Mouse (Mus musculus) neural tube, embryonic 15.5 days (tissue): ENCODE data around the gene Rrp9. TPM values are rescaled to one million over a fixed set of nuclear protein-coding genes. Genes with fewer than 3 reads are reported as not detected.

ENCODE experiments used
- ATAC-seq: fragments of 200-750 bp; cut with Nextera tagmentation; 2 replicates; pipeline ENCODE4 v1.8.0; 2017; ENCODE audit warnings: mild to moderate bottlenecking, moderate TSS enrichment, moderate library complexity; ENCODE audit not compliant: low FRiP score
- H3K27ac ChIP-seq: fragments of 300-500 bp; sonication (generic); replicated peaks from 2 replicates; pipeline ENCODE4 v1.5.1; 2015; ENCODE audit warnings: mild to moderate bottlenecking, inconsistent platforms
- H3K27me3 ChIP-seq: fragments of 300-500 bp; sonication (generic); replicated peaks from 2 replicates; pipeline ENCODE4 v1.6.1; 2015; ENCODE audit warnings: inconsistent platforms
- H3K36me3 ChIP-seq: fragments of 300-500 bp; sonication (generic); 2 replicates; pipeline ENCODE4 v1.6.1; 2015; ENCODE audit warnings: inconsistent platforms
- H3K4me1 ChIP-seq: fragments of 300-500 bp; sonication (generic); 2 replicates; pipeline ENCODE4 v1.6.1; 2015; ENCODE audit warnings: inconsistent platforms
- H3K4me2 ChIP-seq: fragments of 300-500 bp; sonication (generic); 2 replicates; pipeline ENCODE4 v1.6.1; 2015; ENCODE audit warnings: inconsistent platforms, mild to moderate bottlenecking, moderate library complexity
- H3K4me3 ChIP-seq: fragments of 300-500 bp; sonication (generic); replicated peaks from 2 replicates; pipeline ENCODE4 v1.5.1; 2015; ENCODE audit warnings: mild to moderate bottlenecking, inconsistent platforms
- H3K9ac ChIP-seq: fragments of 300-500 bp; sonication (generic); replicated peaks from 2 replicates; pipeline ENCODE4 v1.6.1; 2015; ENCODE audit warnings: mild to moderate bottlenecking, inconsistent platforms
- H3K9me3 ChIP-seq: fragments of 300-500 bp; sonication (generic); replicated peaks from 2 replicates; pipeline ENCODE4 v1.6.1; 2016; ENCODE audit warnings: inconsistent platforms
- WGBS: fragments of 180-500 bp; shearing (Covaris S2); methylation state at CpG from one replicate; pipeline ENCODE4 v1.1.7; 2015; ENCODE audit warnings: mixed read lengths; 5-methylcytosine and 5-hydroxymethylcytosine counted together
- polyA plus RNA-seq: library from polyadenylated mRNA; unstranded; fragments of >200 nt; fragmentation: Nextera tagmentation; extraction: Ambion mirVana; gene quantifications from 2 replicates; pipeline ENCODE4 v1.2.1, GENCODE M21; 2015

The Rrp9 gene
- polyA plus RNA-seq, 1 experiment from 2014 or later: 46.4 TPM

DNA sequence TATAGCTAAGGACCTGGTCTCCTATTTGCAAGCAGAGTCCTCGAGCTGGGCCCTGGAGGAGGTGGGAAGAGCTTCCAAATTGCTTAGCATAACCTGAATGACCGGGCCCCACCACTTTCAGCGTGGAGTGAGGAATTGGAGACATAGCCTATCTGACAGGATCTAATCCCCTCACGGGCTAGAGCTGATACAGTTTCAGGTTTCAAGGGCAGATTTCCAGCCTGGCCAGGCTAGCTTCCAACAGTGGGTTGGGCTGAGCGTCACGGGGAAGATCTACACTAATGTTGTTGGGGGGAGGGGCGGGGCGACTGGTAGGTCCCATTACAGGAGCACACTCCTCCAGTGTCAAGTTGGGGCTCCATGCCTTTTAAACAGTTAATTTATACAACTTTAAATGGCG, 25.1 kb upstream of the Rrp9 start:
- H3K36me3 ChIP-seq: no peaks in the 10 kb centered on the region
- no peak overlapping the region for H3K27ac ChIP-seq
- 19% methylated on average over 9 of the region's 9 CpGs for WGBS
- ATAC-seq: no peak
- no peaks in the 10 kb centered on the region for H3K9me3 ChIP-seq
- H3K4me3 ChIP-seq: no peak overlapping the region
- H3K4me1 ChIP-seq: peaks cover 80% of the 10 kb centered on the region
- H3K27me3 ChIP-seq: no peaks in the 10 kb centered on the region
- H3K9ac ChIP-seq: no peak overlapping the region
- no peak overlapping the region for H3K4me2 ChIP-seq

DNA sequence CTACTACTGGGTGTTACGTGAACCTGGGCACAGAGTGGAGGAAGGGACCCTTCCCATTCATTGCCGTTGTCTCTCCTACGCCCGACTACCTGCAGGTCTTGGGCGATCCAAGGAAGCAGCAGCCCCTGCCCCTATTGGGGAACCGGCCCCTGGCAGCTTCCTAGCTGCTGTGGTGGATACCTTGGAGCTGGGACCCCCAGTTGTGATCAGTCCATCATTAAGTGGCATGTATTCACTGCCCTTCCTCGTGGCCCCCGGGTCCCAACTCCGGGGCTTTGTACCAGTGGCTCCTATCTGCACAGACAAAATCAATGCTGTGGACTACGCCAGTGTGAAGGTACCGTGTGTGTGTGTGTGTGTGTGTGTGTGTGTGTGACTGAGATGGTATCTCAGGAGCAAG, 24.5 kb upstream of the Rrp9 start:
- Histone ChIP-seq H3K27me3 (no peaks in the 10 kb centered on the region), H3K4me2 (no peak overlapping the region), H3K36me3 (no peaks in the 10 kb centered on the region), H3K4me3 (no peak overlapping the region), H3K4me1 (peaks cover 80% of the 10 kb centered on the region), H3K9me3 (no peaks in the 10 kb centered on the region), H3K9ac (no peak overlapping the region), H3K27ac (no peak overlapping the region)
- no peak for ATAC-seq
- WGBS: 74% methylated on average over 11 of the region's 11 CpGs

DNA sequence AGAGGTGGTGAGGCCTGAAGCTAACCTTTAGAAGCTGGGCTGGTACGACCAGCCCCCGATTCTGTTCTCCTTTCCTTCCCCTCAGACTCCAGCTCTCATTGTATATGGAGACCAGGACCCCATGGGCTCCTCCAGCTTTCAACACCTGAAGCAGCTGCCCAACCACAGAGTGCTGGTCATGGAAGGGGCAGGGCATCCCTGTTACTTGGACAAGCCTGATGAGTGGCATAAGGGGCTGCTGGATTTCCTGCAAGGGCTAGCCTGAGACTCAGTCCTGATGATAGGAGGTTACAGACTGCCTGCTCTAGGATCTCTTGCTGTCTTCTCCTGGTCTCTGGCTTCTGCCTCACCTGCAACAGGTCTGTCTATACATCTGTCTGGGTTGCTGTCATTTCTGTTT, 23.9 kb upstream of the Rrp9 start:
- no peaks in the 10 kb centered on the region for H3K36me3 ChIP-seq
- no peak for ATAC-seq
- no peaks in the 10 kb centered on the region for H3K27me3 ChIP-seq
- WGBS: 63% methylated on average over 2 of the region's 2 CpGs
- peaks cover 80% of the 10 kb centered on the region for H3K4me1 ChIP-seq
- H3K9ac ChIP-seq: no peak overlapping the region
- H3K4me3 ChIP-seq: no peak overlapping the region
- no peak overlapping the region for H3K4me2 ChIP-seq
- H3K27ac ChIP-seq: no peak overlapping the region; the same call in 1 of the 2 replicates
- no peaks in the 10 kb centered on the region for H3K9me3 ChIP-seq

DNA sequence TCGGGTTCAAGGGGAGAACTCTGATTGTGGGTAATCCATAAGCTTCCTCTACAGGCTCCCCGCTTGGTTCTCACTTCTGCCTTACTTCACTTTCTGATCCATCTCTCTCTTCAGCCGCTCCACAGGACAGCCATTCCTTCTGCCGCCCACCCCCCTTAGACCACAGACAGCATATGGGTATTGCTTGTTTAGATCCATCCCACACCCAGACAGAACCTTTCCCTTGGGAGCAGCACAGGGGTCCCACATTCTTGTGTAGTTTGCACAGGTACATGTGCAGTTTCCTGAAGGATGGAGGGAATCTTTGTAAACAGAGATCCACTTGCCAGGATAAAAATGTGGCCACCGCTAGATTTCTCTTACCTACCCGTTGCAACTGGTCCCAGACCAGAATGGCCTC, 23.4 kb upstream of the Rrp9 start:
- Histone ChIP-seq H3K36me3 (no peaks in the 10 kb centered on the region), H3K9ac (no peak overlapping the region), H3K27me3 (no peaks in the 10 kb centered on the region), H3K4me3 (peak overlapping the region; percentile 64; the same call in 1 of the 2 replicates), H3K4me1 (peaks cover 81% of the 10 kb centered on the region), H3K9me3 (no peaks in the 10 kb centered on the region), H3K27ac (peak overlapping the region; percentile 90), H3K4me2 (peak overlapping the region; percentile 87)
- 23% methylated on average over 6 of the region's 6 CpGs for WGBS
- no peak for ATAC-seq

DNA sequence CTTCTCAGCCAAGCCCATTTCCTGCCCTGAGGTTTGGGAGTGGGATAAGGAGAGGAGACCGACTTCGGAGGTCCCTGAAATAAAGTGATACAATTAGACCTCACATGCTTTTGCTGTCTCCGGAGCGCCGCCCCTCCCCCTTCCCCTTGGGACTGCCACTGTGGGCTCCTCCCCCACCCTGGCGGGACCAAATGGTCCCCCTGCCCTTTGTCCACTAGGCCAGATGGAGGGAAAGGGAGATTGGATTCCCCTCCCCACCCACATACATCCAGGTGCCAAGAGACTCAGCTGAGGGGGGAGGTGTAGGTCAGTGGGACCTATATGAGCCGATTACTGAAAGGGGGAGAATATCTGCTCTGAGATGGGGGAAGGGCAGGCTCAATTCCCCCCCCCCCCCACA, 22.9 kb upstream of the Rrp9 start:
- H3K27me3 ChIP-seq: no peaks in the 10 kb centered on the region
- 0 out of 2 replicates have a peak, but pooled peaks have one; percentile 2 for ATAC-seq
- H3K4me3 ChIP-seq: peak overlapping the region; percentile 64
- 0% methylated on average over 7 of the region's 7 CpGs for WGBS
- H3K9ac ChIP-seq: peak overlapping the region; percentile 73
- H3K27ac ChIP-seq: peak overlapping the region; percentile 90
- H3K36me3 ChIP-seq: no peaks in the 10 kb centered on the region
- peak overlapping the region; percentile 87 for H3K4me2 ChIP-seq
- peaks cover 81% of the 10 kb centered on the region for H3K4me1 ChIP-seq
- no peaks in the 10 kb centered on the region for H3K9me3 ChIP-seq

- H3K4me3 ChIP-seq: peak within 1 kb of the TSS; percentile 64
- 0% methylated on average over 44 of the region's 74 CpGs for WGBS
- peak within 1 kb of the TSS; percentile 73 for H3K9ac ChIP-seq
- H3K27ac ChIP-seq: peak within 1 kb of the TSS; percentile 90
- no peaks in the 10 kb centered on the region for H3K36me3 ChIP-seq
- no peaks in the 10 kb centered on the region for H3K9me3 ChIP-seq
- H3K27me3 ChIP-seq: no peaks in the 10 kb centered on the region
- peak within 1 kb of the TSS; percentile 87 for H3K4me2 ChIP-seq
- peaks cover 81% of the 10 kb centered on the region for H3K4me1 ChIP-seq
- peak; percentile 64 for ATAC-seq
Observed at GRCm38 (mm10) chr9:106453271-106454070, 22.3 kb upstream of the Rrp9 start, which contains the start of gene Pcbp4. Gene Pcbp4 (plus strand): TSS chr9:106453291.

GRCm38 (mm10) chr9:106454071-106454761, 21.5 kb upstream of the Rrp9 start:
- Histone ChIP-seq H3K4me1 (peaks cover 81% of the 10 kb centered on the region), H3K4me3 (peak overlapping the region; percentile 64), H3K4me2 (peak overlapping the region; percentile 87), H3K36me3 (no peaks in the 10 kb centered on the region), H3K27me3 (no peaks in the 10 kb centered on the region), H3K9ac (peak overlapping the region; percentile 73), H3K9me3 (no peaks in the 10 kb centered on the region), H3K27ac (peak overlapping the region; percentile 90)
- WGBS: 1% methylated on average over 19 of the region's 20 CpGs
- ATAC-seq: peak; percentile 35

GRCm38 (mm10) chr9:106454888-106455681, 20.7 kb upstream of the Rrp9 start:
- H3K4me3 ChIP-seq: peak overlapping the region; percentile 64
- peak; percentile 63 for ATAC-seq
- 6% methylated on average over 17 of the region's 17 CpGs for WGBS
- no peaks in the 10 kb centered on the region for H3K27me3 ChIP-seq
- peak overlapping the region; percentile 73 for H3K9ac ChIP-seq
- no peaks in the 10 kb centered on the region for H3K9me3 ChIP-seq
- H3K36me3 ChIP-seq: peaks cover under 1% of the 10 kb centered on the region; the same call in 1 of the 2 replicates
- H3K27ac ChIP-seq: peak overlapping the region; percentile 90
- peaks cover 77% of the 10 kb centered on the region for H3K4me1 ChIP-seq
- peak overlapping the region; percentile 87 for H3K4me2 ChIP-seq

DNA sequence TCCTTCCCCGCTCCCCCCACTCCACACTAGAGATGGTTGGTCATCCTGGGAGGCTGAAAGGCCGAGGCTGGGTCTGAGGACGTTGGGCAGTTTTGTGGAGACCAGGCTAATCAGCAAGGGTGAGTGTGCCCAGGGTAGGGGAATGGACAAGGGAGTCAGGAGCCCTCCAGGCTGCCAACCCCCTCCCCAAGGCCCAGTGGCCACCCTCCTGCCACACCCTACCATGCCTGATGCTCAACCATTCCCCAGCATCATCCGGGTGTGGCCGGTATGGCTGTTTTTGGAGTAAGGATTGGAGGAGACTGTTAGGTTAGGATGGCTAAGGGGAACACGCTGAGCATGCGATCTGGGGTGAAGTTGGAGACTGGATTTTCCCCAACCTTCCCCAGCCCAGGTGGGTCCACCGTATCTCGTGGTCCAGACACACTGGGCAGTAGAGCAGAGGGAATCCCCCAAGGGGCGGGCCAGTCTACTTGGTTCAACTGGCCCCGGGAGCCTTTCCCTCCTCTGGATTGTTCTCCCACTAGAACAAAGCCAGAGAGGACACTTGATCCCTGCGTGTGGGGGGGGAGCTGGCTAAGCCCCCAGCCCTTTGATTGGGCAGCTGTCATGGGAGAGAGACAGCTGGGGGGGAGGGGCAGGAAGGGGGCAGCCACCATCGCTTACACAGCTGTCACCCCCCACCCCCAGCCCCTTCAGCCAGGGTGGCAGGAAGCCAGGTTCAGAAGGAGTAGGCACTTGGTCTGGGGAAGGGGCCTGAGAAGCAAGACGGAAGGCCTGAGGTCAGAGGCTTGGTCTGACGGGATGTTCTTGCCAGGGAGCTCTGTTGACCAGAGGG, 19.2 kb upstream of the Rrp9 start:
- Histone ChIP-seq H3K36me3 (peaks cover 12% of the 10 kb centered on the region), H3K27me3 (no peaks in the 10 kb centered on the region), H3K4me2 (peak overlapping the region; percentile 87), H3K4me3 (peak overlapping the region; percentile 64), H3K27ac (peak overlapping the region; percentile 90), H3K9ac (peak overlapping the region; percentile 73), H3K9me3 (no peaks in the 10 kb centered on the region), H3K4me1 (peaks cover 67% of the 10 kb centered on the region)
- 30% methylated on average over 15 of the region's 15 CpGs for WGBS
- no peak for ATAC-seq

DNA sequence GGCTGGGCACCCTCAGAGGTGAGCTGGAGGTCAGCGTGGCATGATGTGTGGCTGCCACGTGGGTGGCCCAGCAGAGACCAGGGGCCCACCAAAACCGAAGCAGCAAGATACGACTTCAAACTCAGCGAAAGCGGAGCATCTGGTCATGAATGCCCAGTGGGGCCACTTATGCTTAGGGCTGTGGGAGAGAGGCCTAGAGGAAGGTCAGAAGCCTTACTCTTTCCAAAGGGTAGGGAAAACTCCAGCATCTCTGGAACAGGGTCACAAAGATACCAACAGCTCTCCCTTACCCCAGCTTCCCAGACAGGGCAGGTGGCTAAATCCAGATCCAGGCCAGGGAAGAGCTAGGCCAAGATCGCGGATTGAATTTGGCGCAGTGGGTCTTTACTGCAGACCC, 18.6 kb upstream of the Rrp9 start:
- Histone ChIP-seq H3K4me1 (peaks cover 63% of the 10 kb centered on the region), H3K4me2 (peak overlapping the region; percentile 87), H3K27me3 (no peaks in the 10 kb centered on the region), H3K27ac (peak overlapping the region; percentile 90; the same call in 1 of the 2 replicates), H3K36me3 (peaks cover 19% of the 10 kb centered on the region), H3K4me3 (peak overlapping the region; percentile 64), H3K9me3 (no peaks in the 10 kb centered on the region), H3K9ac (peak overlapping the region; percentile 73; the same call in 1 of the 2 replicates)
- no peak for ATAC-seq
- 31% methylated on average over 9 of the region's 9 CpGs for WGBS
